Mouse (Mus musculus): Measurements from ENCODE around the gene BC048403. TPM values are rescaled to one million over a fixed set of nuclear protein-coding genes. Genes with fewer than 3 reads are reported as not detected.
"Not testable (repeated sequence)": the region's sequence is repeated elsewhere in the genome, so short reads cannot be mapped to it uniquely, and the experiment has no call there.

BC048403 gene
- polyA plus RNA-seq, 1 experiment from 2014 or later: 7.0 TPM

- ATAC-seq (no peak), DNase-seq (ENCODE audit: low read depth, low spot score) (no peak)
- in situ Hi-C loops (cut with MboI; ENCODE audit: low pct_unique_long_range_greater_than_20kb): no loop called here
- POLR2A ChIA-PET: interaction anchor here (1.1 kb wide), 1 partner anchor 9 kb away, joined by 3 read pairs; no protein-coding TSS in a partner anchor
- no peak for TF ChIP-seq CTCF (IDR thresholded peaks at IDR 0.05)
- CTCF ChIA-PET: no interaction called here
- H3K27me3 ChIP-seq: no peaks in the 10 kb centered on the region
These were observed 16.1 kb downstream of the BC048403 start for GRCm38 (mm10) chr10:121755822-121756221.

GRCm38 (mm10) chr10:121756677-121757076 lies 16.9 kb downstream of the BC048403 start:
- DNase-seq (ENCODE audit: low read depth, low spot score): no peak

GRCm38 (mm10) chr10:121759095-121759494 lies 19.4 kb downstream of the BC048403 start:
- in situ Hi-C loops (cut with MboI; ENCODE audit: low pct_unique_long_range_greater_than_20kb): no loop called here
- CTCF ChIA-PET: interaction anchor here (1.1 to 4.0 kb wide), 2 partner anchors 30 to 294 kb away, joined by 4 to 17 read pairs; no protein-coding TSS in a partner anchor
- POLR2A ChIA-PET: interaction anchor here (0.9 kb wide), 1 partner anchor 31 kb away, joined by 4 read pairs; no protein-coding TSS in a partner anchor
- no peak for ATAC-seq
- no peaks in the 10 kb centered on the region for H3K27me3 ChIP-seq
- DNase-seq (ENCODE audit: low read depth, low spot score): no peak
- TF ChIP-seq CTCF (IDR thresholded peaks at IDR 0.05): peak; percentile 54

More at GRCm38 (mm10) chr10:121756677-121757076, 16.9 kb downstream of the BC048403 start:
- CTCF ChIA-PET: interaction anchor here (1.1 to 1.3 kb wide), 2 partner anchors 10 to 295 kb away, joined by 4 to 5 read pairs; no protein-coding TSS in a partner anchor
- POLR2A ChIA-PET: no interaction called here
- H3K27me3 ChIP-seq: no peaks in the 10 kb centered on the region
- in situ Hi-C loops (cut with MboI; ENCODE audit: low pct_unique_long_range_greater_than_20kb): no loop called here
- no peak for ATAC-seq
- no peak for TF ChIP-seq CTCF (IDR thresholded peaks at IDR 0.05)

- TF ChIP-seq CTCF (IDR thresholded peaks at IDR 0.05): no peak
- in situ Hi-C loops (cut with MboI; ENCODE audit: low pct_unique_long_range_greater_than_20kb): loop anchor here (5.0 kb wide), 2 partner anchors 70 to 290 kb away; no protein-coding TSS in a partner anchor
- peaks cover 3% of the 10 kb centered on the region for H3K27me3 ChIP-seq
- no peak for ATAC-seq
- DNase-seq (ENCODE audit: low read depth, low spot score): no peak
- POLR2A ChIA-PET: no interaction called here
- CTCF ChIA-PET: no interaction called here
These were observed 22.4 kb downstream of the BC048403 start for GRCm38 (mm10) chr10:121762141-121762540.

- peaks cover 3% of the 10 kb centered on the region for H3K27me3 ChIP-seq
- no peak for TF ChIP-seq CTCF (IDR thresholded peaks at IDR 0.05)
- ChIA-PET POLR2A (no interaction called here), CTCF (interaction anchor here (0.8 kb wide), 1 partner anchor 10 kb away, joined by 3 read pairs; no protein-coding TSS in a partner anchor)
- in situ Hi-C loops (cut with MboI; ENCODE audit: low pct_unique_long_range_greater_than_20kb): loop anchor here (5.0 kb wide), 2 partner anchors 69 to 289 kb away; no protein-coding TSS in a partner anchor
- DNase-seq (ENCODE audit: low read depth, low spot score) (no peak), ATAC-seq (no peak)
These were observed 23.5 kb downstream of the BC048403 start for GRCm38 (mm10) chr10:121763191-121763590.

- CTCF ChIA-PET: interaction anchor here (1.9 to 3.0 kb wide), 2 partner anchors 282 to 288 kb away, joined by 6 to 13 read pairs; no protein-coding TSS in a partner anchor
- in situ Hi-C loops (cut with MboI; ENCODE audit: low pct_unique_long_range_greater_than_20kb): loop anchor here (5.0 kb wide), 2 partner anchors 68 to 288 kb away; no protein-coding TSS in a partner anchor
These were observed 24.9 kb downstream of the BC048403 start for GRCm38 (mm10) chr10:121764469-121765173.

GRCm38 (mm10) chr10:121765174-121766057 lies 25.7 kb downstream of the BC048403 start:
- no peak for ATAC-seq
- peaks cover 3% of the 10 kb centered on the region for H3K27me3 ChIP-seq
- ChIA-PET POLR2A (interaction anchor here (1.1 kb wide), 1 partner anchor 10 kb away, joined by 3 read pairs; no protein-coding TSS in a partner anchor), CTCF (interaction anchor here (1.4 to 3.0 kb wide), 3 partner anchors 62 to 287 kb away, joined by 3 to 13 read pairs (median 6); no protein-coding TSS in a partner anchor)
- no peak for DNase-seq (ENCODE audit: low read depth, low spot score)
- in situ Hi-C loops (cut with MboI; ENCODE audit: low pct_unique_long_range_greater_than_20kb): no loop called here
- TF ChIP-seq CTCF (IDR thresholded peaks at IDR 0.05): no peak

More at GRCm38 (mm10) chr10:121764469-121765173, 24.9 kb downstream of the BC048403 start:
- ATAC-seq: no peak
- H3K27me3 ChIP-seq: peaks cover 3% of the 10 kb centered on the region
- no peak for TF ChIP-seq CTCF (IDR thresholded peaks at IDR 0.05)
- POLR2A ChIA-PET: interaction anchor here (1.1 kb wide), 1 partner anchor 10 kb away, joined by 3 read pairs; no protein-coding TSS in a partner anchor
- DNase-seq (ENCODE audit: low read depth, low spot score): no peak

- DNase-seq (ENCODE audit: low read depth, low spot score); POLR2A ChIA-PET; in situ Hi-C loops (cut with MboI; ENCODE audit: low pct_unique_long_range_greater_than_20kb); ATAC-seq; H3K27me3 ChIP-seq: not testable (repeated sequence)
- CTCF ChIA-PET: interaction anchor here (0.7 to 3.0 kb wide), 7 partner anchors 10 to 285 kb away, joined by 3 to 13 read pairs (median 3); no protein-coding TSS in a partner anchor
- peak; percentile 61 for TF ChIP-seq CTCF (IDR thresholded peaks at IDR 0.05)
These were observed 27.6 kb downstream of the BC048403 start for GRCm38 (mm10) chr10:121767295-121767694.

GRCm38 (mm10) chr10:121769711-121770110 lies 30.0 kb downstream of the BC048403 start:
- no peak for TF ChIP-seq CTCF (IDR thresholded peaks at IDR 0.05)
- ChIA-PET POLR2A (no interaction called here), CTCF (interaction anchor here (1.3 to 2.3 kb wide), 4 partner anchors 19 to 285 kb away, joined by 4 to 7 read pairs (median 4); no protein-coding TSS in a partner anchor)
- DNase-seq (ENCODE audit: low read depth, low spot score) (no peak), ATAC-seq (no peak)
- peaks cover 3% of the 10 kb centered on the region for H3K27me3 ChIP-seq
- in situ Hi-C loops (cut with MboI; ENCODE audit: low pct_unique_long_range_greater_than_20kb): no loop called here
